Mouse (Mus musculus) midbrain, embryonic 12.5 days (tissue): ENCODE measurements around the gene Gm9936. TPM values are rescaled to one million over a fixed set of nuclear protein-coding genes. Genes with fewer than 3 reads are reported as not detected.
"Not testable (repeated sequence)": the region's sequence is repeated elsewhere in the genome, so short reads cannot be mapped to it uniquely, and the experiment has no call there.

ENCODE experiments used
- ATAC-seq: fragments of 200-750 bp; cut with Nextera tagmentation; 2 replicates; pipeline ENCODE4 v1.8.0; 2017; ENCODE audit warnings: low read depth, moderate TSS enrichment, moderate library complexity; ENCODE audit not compliant: low FRiP score
- H3K27ac ChIP-seq: fragments of 300-500 bp; sonication (generic); replicated peaks from 2 replicates; pipeline ENCODE4 v1.5.1; 2016; ENCODE audit warnings: mild to moderate bottlenecking
- H3K27me3 ChIP-seq: fragments of 300-500 bp; sonication (generic); 2 replicates; pipeline ENCODE4 v1.6.1; 2016; ENCODE audit warnings: mild to moderate bottlenecking
- H3K36me3 ChIP-seq: fragments of 300-500 bp; sonication (generic); 2 replicates; pipeline ENCODE4 v1.6.1; 2016
- H3K4me1 ChIP-seq: fragments of 300-500 bp; sonication (generic); 2 replicates; pipeline ENCODE4 v1.6.1; 2016
- H3K4me2 ChIP-seq: fragments of 300-500 bp; sonication (generic); replicated peaks from 2 replicates; pipeline ENCODE4 v1.6.1; 2016; ENCODE audit warnings: mild to moderate bottlenecking, moderate library complexity
- H3K4me3 ChIP-seq: fragments of 300-500 bp; sonication (generic); 2 replicates; pipeline ENCODE4 v1.5.1; 2016; ENCODE audit warnings: mild to moderate bottlenecking
- H3K9ac ChIP-seq: fragments of 300-500 bp; sonication (generic); replicated peaks from 2 replicates; pipeline ENCODE4 v1.6.1; 2016; ENCODE audit warnings: mild to moderate bottlenecking, moderate library complexity
- H3K9me3 ChIP-seq: fragments of 300-500 bp; sonication (generic); 2 replicates; pipeline ENCODE4 v1.6.1; 2016; ENCODE audit warnings: mild to moderate bottlenecking
- WGBS: fragments of 180-500 bp; shearing (Covaris S2); methylation state at CpG from one replicate; pipeline ENCODE4 v1.1.7; 2016; 5-methylcytosine and 5-hydroxymethylcytosine counted together
- polyA plus RNA-seq: library from polyadenylated mRNA; unstranded; fragments of >200 nt; fragmentation: Nextera tagmentation; extraction: Ambion mirVana; gene quantifications from 2 replicates; pipeline ENCODE4 v1.2.1, GENCODE M21; 2016

The Gm9936 gene
- polyA plus RNA-seq: 0.47 and 0.71 TPM in 2 replicates

GRCm38 (mm10) chr5:114858582-114858981, at the start of gene Gm9936:
Gene Gm9936, minus strand, starts transcription at chr5:114858682.
- peak within 1 kb of the TSS; percentile 38 for H3K4me3 ChIP-seq
- no peak for ATAC-seq
- H3K9me3 ChIP-seq: no peaks in the 10 kb centered on the region
- H3K27me3 ChIP-seq: peaks cover 14% of the 10 kb centered on the region
- peak within 1 kb of the TSS; percentile 47; the same call in 1 of the 2 replicates for H3K9ac ChIP-seq
- H3K27ac ChIP-seq: no peak within 1 kb of the TSS
- H3K4me1 ChIP-seq: no peaks in the 10 kb centered on the region
- WGBS: 85% methylated on average over 12 of the region's 12 CpGs
- H3K36me3 ChIP-seq: no peaks in the 10 kb centered on the region
- H3K4me2 ChIP-seq: peak within 1 kb of the TSS; percentile 66

GRCm38 (mm10) chr5:114902413-114902812, 43.9 kb upstream of the Gm9936 start:
- H3K4me3 ChIP-seq: no peak overlapping the region
- peaks cover 4% of the 10 kb centered on the region; the same call in 1 of the 2 replicates for H3K4me1 ChIP-seq
- no peaks in the 10 kb centered on the region for H3K36me3 ChIP-seq
- H3K27ac ChIP-seq: no peak overlapping the region
- H3K9me3 ChIP-seq: no peaks in the 10 kb centered on the region
- H3K4me2 ChIP-seq: no peak overlapping the region
- WGBS: 22% methylated on average over 1 of the region's 1 CpGs
- no peak overlapping the region for H3K9ac ChIP-seq
- no peak for ATAC-seq
- no peaks in the 10 kb centered on the region for H3K27me3 ChIP-seq

- no peaks in the 10 kb centered on the region for H3K9me3 ChIP-seq
- peaks cover 6% of the 10 kb centered on the region for H3K4me1 ChIP-seq
- no peaks in the 10 kb centered on the region for H3K36me3 ChIP-seq
- WGBS: 87% methylated on average over 7 of the region's 7 CpGs
- no peak overlapping the region for H3K27ac ChIP-seq
- no peak overlapping the region for H3K4me3 ChIP-seq
- no peak for ATAC-seq
- H3K9ac ChIP-seq: no peak overlapping the region
- H3K4me2 ChIP-seq: no peak overlapping the region
- no peaks in the 10 kb centered on the region for H3K27me3 ChIP-seq
Measured at GRCm38 (mm10) chr5:114898857-114899256, 40.4 kb upstream of the Gm9936 start.

GRCm38 (mm10) chr5:114897374-114897793, 38.9 kb upstream of the Gm9936 start:
- no peak overlapping the region for H3K9ac ChIP-seq
- H3K9me3 ChIP-seq: no peaks in the 10 kb centered on the region
- 14% methylated on average over 7 of the region's 7 CpGs for WGBS
- peaks cover 6% of the 10 kb centered on the region for H3K4me1 ChIP-seq
- H3K27me3 ChIP-seq: no peaks in the 10 kb centered on the region
- no peak overlapping the region for H3K27ac ChIP-seq
- no peak for ATAC-seq
- no peak overlapping the region for H3K4me3 ChIP-seq
- H3K4me2 ChIP-seq: no peak overlapping the region
- H3K36me3 ChIP-seq: no peaks in the 10 kb centered on the region

GRCm38 (mm10) chr5:114896688-114897373, 38.3 kb upstream of the Gm9936 start, which contains the start of gene Oasl2:
Gene Oasl2, plus strand, starts transcription at chr5:114896936.
- ATAC-seq: no peak
- Histone ChIP-seq H3K4me1 (peaks cover 6% of the 10 kb centered on the region), H3K27me3 (no peaks in the 10 kb centered on the region), H3K36me3 (no peaks in the 10 kb centered on the region), H3K27ac (no peak within 1 kb of the TSS), H3K4me3 (no peak within 1 kb of the TSS), H3K9ac (no peak within 1 kb of the TSS), H3K9me3 (no peaks in the 10 kb centered on the region), H3K4me2 (no peak within 1 kb of the TSS)
- WGBS: 71% methylated on average over 13 of the region's 13 CpGs

- Histone ChIP-seq H3K4me3 (no peak overlapping the region), H3K9ac (no peak overlapping the region), H3K4me2 (no peak overlapping the region), H3K4me1 (peaks cover 6% of the 10 kb centered on the region), H3K27ac (no peak overlapping the region), H3K9me3 (no peaks in the 10 kb centered on the region), H3K36me3 (no peaks in the 10 kb centered on the region), H3K27me3 (no peaks in the 10 kb centered on the region)
- whole genome bisulfite sequencing: 86% methylated on average over 4 of the region's 4 CpGs
- ATAC-seq: no peak
Measured at GRCm38 (mm10) chr5:114895542-114895941, 37.1 kb upstream of the Gm9936 start.

GRCm38 (mm10) chr5:114888995-114889394, 30.5 kb upstream of the Gm9936 start:
- H3K4me2 ChIP-seq: no peak overlapping the region
- no peak overlapping the region for H3K4me3 ChIP-seq
- no peaks in the 10 kb centered on the region for H3K4me1 ChIP-seq
- no peaks in the 10 kb centered on the region for H3K36me3 ChIP-seq
- ATAC-seq: no peak
- H3K27ac ChIP-seq: no peak overlapping the region
- no peaks in the 10 kb centered on the region for H3K27me3 ChIP-seq
- 94% methylated on average over 2 of the region's 2 CpGs for WGBS
- no peaks in the 10 kb centered on the region for H3K9me3 ChIP-seq
- H3K9ac ChIP-seq: no peak overlapping the region

- H3K4me1 ChIP-seq: no peaks in the 10 kb centered on the region
- H3K27ac ChIP-seq: no peak overlapping the region
- H3K36me3 ChIP-seq: no peaks in the 10 kb centered on the region
- no peak overlapping the region for H3K4me2 ChIP-seq
- WGBS: 91% methylated on average over 6 of the region's 6 CpGs
- ATAC-seq: no peak
- no peak overlapping the region for H3K9ac ChIP-seq
- H3K9me3 ChIP-seq: no peaks in the 10 kb centered on the region
- no peak overlapping the region for H3K4me3 ChIP-seq
- no peaks in the 10 kb centered on the region for H3K27me3 ChIP-seq
Measured at GRCm38 (mm10) chr5:114886801-114887200, 28.3 kb upstream of the Gm9936 start.

GRCm38 (mm10) chr5:114883022-114883421, 24.5 kb upstream of the Gm9936 start:
- ATAC-seq: no peak
- H3K4me2 ChIP-seq: no peak overlapping the region
- H3K36me3 ChIP-seq: no peaks in the 10 kb centered on the region
- H3K27me3 ChIP-seq: 0 out of 2 replicates have a peak, but pooled peaks cover 3% of the 10 kb centered on the region
- no peak overlapping the region for H3K27ac ChIP-seq
- H3K4me3 ChIP-seq: no peak overlapping the region
- no peak overlapping the region for H3K9ac ChIP-seq
- H3K9me3 ChIP-seq: no peaks in the 10 kb centered on the region
- H3K4me1 ChIP-seq: peaks cover 3% of the 10 kb centered on the region; the same call in 1 of the 2 replicates
- WGBS: 97% methylated on average over 11 of the region's 11 CpGs

- not testable (repeated sequence) for H3K9me3 ChIP-seq, H3K4me1 ChIP-seq, H3K27me3 ChIP-seq, H3K4me3 ChIP-seq, ATAC-seq, H3K36me3 ChIP-seq, H3K9ac ChIP-seq, H3K27ac ChIP-seq, H3K4me2 ChIP-seq
- 88% methylated on average over 6 of the region's 7 CpGs for WGBS
Measured at GRCm38 (mm10) chr5:114882319-114882718, 23.8 kb upstream of the Gm9936 start.

GRCm38 (mm10) chr5:114879399-114879798, 20.9 kb upstream of the Gm9936 start:
- Histone ChIP-seq H3K4me3 (no peak overlapping the region), H3K4me2 (no peak overlapping the region), H3K9ac (0 out of 2 replicates have a peak overlapping the region, but pooled peaks have one; percentile 20), H3K27ac (no peak overlapping the region), H3K36me3 (no peaks in the 10 kb centered on the region), H3K9me3 (no peaks in the 10 kb centered on the region), H3K27me3 (0 out of 2 replicates have a peak, but pooled peaks cover 3% of the 10 kb centered on the region), H3K4me1 (peaks cover 20% of the 10 kb centered on the region)
- WGBS: 72% methylated on average over 13 of the region's 13 CpGs
- ATAC-seq: no peak

GRCm38 (mm10) chr5:114877487-114877886, 19.0 kb upstream of the Gm9936 start:
- WGBS: 71% methylated on average over 7 of the region's 7 CpGs

More at GRCm38 (mm10) chr5:114877487-114877886, 19.0 kb upstream of the Gm9936 start:
- H3K4me3 ChIP-seq: no peak overlapping the region
- H3K27ac ChIP-seq: no peak overlapping the region
- H3K9ac ChIP-seq: no peak overlapping the region
- no peak overlapping the region for H3K4me2 ChIP-seq
- peaks cover 20% of the 10 kb centered on the region for H3K4me1 ChIP-seq
- H3K9me3 ChIP-seq: no peaks in the 10 kb centered on the region
- H3K27me3 ChIP-seq: 0 out of 2 replicates have a peak, but pooled peaks cover 3% of the 10 kb centered on the region
- H3K36me3 ChIP-seq: no peaks in the 10 kb centered on the region
- ATAC-seq: no peak
